8 mouse cellular contexts compared by ENCODE assay signal in genomic region chr12:117764839-117765238, GRCm38 (mm10). TPM values are rescaled to one million over a fixed set of nuclear protein-coding genes. Genes with fewer than 3 reads are reported as not detected.
DNase-seq lines count a peak whose midpoint lies in the region; ATAC-seq and TF ChIP-seq lines count a peak whose summit lies in the region.

No protein-coding gene starts in this region.

- peak; percentile 74 for TF ChIP-seq CTCF in liver, adult 2 months (IDR thresholded peaks at IDR 0.05; ENCODE audit: low read depth, low read length)

- peak; percentile 89 for DNase-seq in A20 (ENCODE audit: low read depth, low spot score)
- DNase-seq in cerebellum, postnatal 4 days (ENCODE audit: low spot score in 2 of 2) = peak; percentile 49 to 77
- DNase-seq in gastrocnemius, postnatal 10 days = peak; percentile 54
- DNase-seq in liver, adult 2 months (ENCODE audit: extremely low read depth, low read depth, low spot score) = peak; percentile 77
- peak; percentile 42 for DNase-seq in testis, postnatal 14 days (ENCODE audit: low spot score)

- TF ChIP-seq POLR2A in liver, adult 2 months (IDR thresholded peaks at IDR 0.05; ENCODE audit: extremely low read depth, insufficient read depth, low read length) = no peak

- H3K4me2 ChIP-seq in kidney, embryonic 14.5 days (replicated peaks; ENCODE audit: low read depth, low read length) = no peak overlapping the region
- no peak overlapping the region for H3K4me2 ChIP-seq in neural tube, embryonic 14.5 days (ENCODE audit: low read depth, low read length)

- H3K9me3 ChIP-seq in kidney, embryonic 14.5 days (ENCODE audit: control insufficient read depth, low read length) = no peaks in the 10 kb centered on the region
- no peaks in the 10 kb centered on the region for H3K9me3 ChIP-seq in neural tube, embryonic 14.5 days (ENCODE audit: control insufficient read depth, low read length)

- H3K36me3 ChIP-seq in kidney, embryonic 14.5 days (ENCODE audit: control insufficient read depth, insufficient read depth, low read length) = no peaks in the 10 kb centered on the region
- H3K36me3 ChIP-seq in liver, adult 2 months (ENCODE audit: control insufficient read depth, insufficient read depth, low read length) = no peaks in the 10 kb centered on the region
- no peaks in the 10 kb centered on the region for H3K36me3 ChIP-seq in neural tube, embryonic 14.5 days (ENCODE audit: control insufficient read depth, insufficient read depth, low read length)

- no peak overlapping the region for H3K9ac ChIP-seq in kidney, embryonic 14.5 days (ENCODE audit: low read depth, low read length)
- H3K9ac ChIP-seq in liver, adult 2 months (ENCODE audit: low read depth, low read length) = no peak overlapping the region
- no peak overlapping the region for H3K9ac ChIP-seq in neural tube, embryonic 14.5 days (replicated peaks; ENCODE audit: low read depth, low read length)

- no peaks in the 10 kb centered on the region for H3K79me2 ChIP-seq in liver, adult 2 months (ENCODE audit: control insufficient read depth, insufficient read depth, low read length)

- no peak overlapping the region for H3K27ac ChIP-seq in kidney, embryonic 14.5 days (ENCODE audit: low read depth, low read length)
- no peak overlapping the region for H3K27ac ChIP-seq in liver, adult 2 months (replicated peaks; ENCODE audit: insufficient read depth, low read depth, low read length)
- H3K27ac ChIP-seq in neural tube, embryonic 14.5 days (ENCODE audit: low read depth, low read length) = no peak overlapping the region

- ATAC-seq in activated CD4-positive, CD25-positive, alpha-beta regulatory T cell, adult 4 months = peak; percentile 88
- ATAC-seq in kidney, embryonic 14.5 days (ENCODE audit: low FRiP score, low TSS enrichment) = 0 out of 2 replicates have a peak, but pooled peaks have one; percentile 41
- peak; percentile 58; the same call in 1 of the 2 replicates for ATAC-seq in neural tube, embryonic 14.5 days (ENCODE audit: low read depth)

- 10% methylated on average over 7 of the region's 7 CpGs for WGBS in kidney, embryonic 14.5 days
- WGBS in liver, adult 2 months = 10% methylated on average over 7 of the region's 7 CpGs
- WGBS in neural tube, embryonic 14.5 days = 7% methylated on average over 7 of the region's 7 CpGs

- peaks cover 4% of the 10 kb centered on the region; the same call in 1 of the 2 replicates for H3K4me1 ChIP-seq in kidney, embryonic 14.5 days (ENCODE audit: control insufficient read depth, insufficient read depth, low read length)
- H3K4me1 ChIP-seq in liver, adult 2 months (ENCODE audit: control insufficient read depth, insufficient read depth, low read length) = 0 out of 2 replicates have a peak, but pooled peaks cover 2% of the 10 kb centered on the region
- H3K4me1 ChIP-seq in neural tube, embryonic 14.5 days (ENCODE audit: control insufficient read depth, insufficient read depth, low read length) = no peaks in the 10 kb centered on the region

- H3K27me3 ChIP-seq in kidney, embryonic 14.5 days (ENCODE audit: control insufficient read depth, insufficient read depth, low read length) = no peaks in the 10 kb centered on the region; the same call in 1 of the 2 replicates
- no peaks in the 10 kb centered on the region for H3K27me3 ChIP-seq in liver, adult 2 months (ENCODE audit: control insufficient read depth, insufficient read depth, low read length)
- H3K27me3 ChIP-seq in neural tube, embryonic 14.5 days (ENCODE audit: control insufficient read depth, insufficient read depth, low read length) = no peaks in the 10 kb centered on the region

- H3K4me3 ChIP-seq in kidney, embryonic 14.5 days (ENCODE audit: low read length) = no peak overlapping the region
- H3K4me3 ChIP-seq in liver, adult 2 months (ENCODE audit: insufficient read depth, low read depth, low read length) = no peak overlapping the region
- H3K4me3 ChIP-seq in neural tube, embryonic 14.5 days (ENCODE audit: low read depth, low read length) = no peak overlapping the region

RNA-seq across cellular contexts. Expression of gene Cdca7l, which starts 39.2 kb away (rescaled TPM):
- 10 to 100 TPM; 27.0 to 34.7 TPM for polyA plus RNA-seq in activated CD4-positive, CD25-positive, alpha-beta regulatory T cell, adult 4 months (2017; shearing (Covaris generic))
- total RNA-seq in gastrocnemius, postnatal 10 days (2021) = 1 to 10 TPM; 3.0 to 3.4 TPM
- polyA plus RNA-seq in kidney, embryonic 14.5 days (2014; fragmentation: Nextera tagmentation; extraction: Ambion mirVana) = 35.7 and 69.9 TPM in 2 replicates
- total RNA-seq in liver, adult 2 months (2014; rRNA removed) = 0.65 and 1.3 TPM in 2 replicates
- 0.10 and 0.18 TPM in 2 replicates for polyA plus RNA-seq in liver, adult 2 months (2012; rRNA removed)
- 2.4 and 3.9 TPM in 2 replicates for polyA plus RNA-seq in neural tube, embryonic 14.5 days (2014; fragmentation: Nextera tagmentation; extraction: Ambion mirVana)
